Mouse (Mus musculus) MEL (cell line): Measurements from ENCODE around the gene Scrn1.

ENCODE experiments used
- CTCF ChIP-seq, 3 experiments: IDR thresholded peaks in 2 of 3; conservative IDR thresholded peaks in 1 of 3; 2 replicates each; pipeline ENCODE4 v1.5.1; 2011 to 2012; ENCODE audit warnings: low read length in 3 of 3, low read depth in 2 of 3, mild to moderate bottlenecking in 2 of 3, improper control_type of control experiment in 1 of 3, inconsistent platforms in 1 of 3, mixed read lengths in 1 of 3, moderate library complexity in 1 of 3; ENCODE audit not compliant: control insufficient read depth in 1 of 3, insufficient read depth in 1 of 3, poor library complexity in 1 of 3, severe bottlenecking in 1 of 3
- ELF1 ChIP-seq: IDR thresholded peaks from 2 replicates; pipeline ENCODE4 v1.6.1; 2014; ENCODE audit warnings: low read depth, mild to moderate bottlenecking, inconsistent platforms, low read length, improper control_type of control experiment, moderate library complexity
- EP300 ChIP-seq, 2 experiments: IDR thresholded peaks; 2 replicates each; pipeline ENCODE4 v1.6.1; 2011; ENCODE audit warnings: improper control_type of control experiment in 2 of 2, low read length in 2 of 2, low read depth in 1 of 2, mild to moderate bottlenecking in 1 of 2
- ETS1 ChIP-seq: IDR thresholded peaks from 2 replicates; pipeline ENCODE4 v1.6.1; 2012; ENCODE audit warnings: low read depth, mild to moderate bottlenecking, inconsistent platforms, low read length, improper control_type of control experiment, moderate library complexity
- JUND ChIP-seq: IDR thresholded peaks from 2 replicates; pipeline ENCODE4 v1.6.1; 2011; ENCODE audit warnings: low read depth, mild to moderate bottlenecking, improper control_type of control experiment, low read length
- MYB ChIP-seq: IDR thresholded peaks from 2 replicates; pipeline ENCODE4 v1.6.1; 2011; ENCODE audit warnings: mild to moderate bottlenecking, low read depth, low read length, improper control_type of control experiment
- MYC ChIP-seq: IDR thresholded peaks from 2 replicates; pipeline ENCODE4 v1.6.1; 2011; ENCODE audit warnings: low read depth, mild to moderate bottlenecking, low read length, improper control_type of control experiment, moderate library complexity
- NELFE ChIP-seq: IDR thresholded peaks from 2 replicates; pipeline ENCODE4 v1.6.1; 2011; ENCODE audit warnings: low read depth, low read length, improper control_type of control experiment
- POLR2A ChIP-seq, 2 experiments: IDR thresholded peaks; 2 replicates each; pipeline ENCODE4 v1.6.1; 2011 to 2012; ENCODE audit warnings: low read length in 2 of 2, mild to moderate bottlenecking in 2 of 2, control low read depth in 1 of 2, improper control_type of control experiment in 1 of 2, low read depth in 1 of 2, moderate library complexity in 1 of 2; ENCODE audit not compliant: control insufficient read depth in 1 of 2, insufficient read depth in 1 of 2, poor library complexity in 1 of 2
- SMC3 ChIP-seq: IDR thresholded peaks from 2 replicates; pipeline ENCODE4 v1.6.1; 2011; ENCODE audit warnings: low read depth, low read length, improper control_type of control experiment
- USF2 ChIP-seq, 2 experiments: IDR thresholded peaks; 2 replicates each; pipeline ENCODE4 v1.6.1; 2011 to 2012; ENCODE audit warnings: improper control_type of control experiment in 2 of 2, low read length in 2 of 2, borderline replicate concordance in 1 of 2, inconsistent platforms in 1 of 2, low read depth in 1 of 2, mild to moderate bottlenecking in 1 of 2; ENCODE audit not compliant: insufficient read depth in 1 of 2

- TF ChIP-seq USF2 (IDR thresholded peaks at IDR 0.05; ENCODE audit: borderline replicate concordance in 1 of 2, insufficient read depth in 1 of 2, low read depth in 1 of 2, low read length in 2 of 2) = no peak
- TF ChIP-seq MYB = no peak
- no peak for TF ChIP-seq ETS1
- no peak for TF ChIP-seq ELF1
- TF ChIP-seq CTCF (IDR thresholded peaks at IDR 0.05 in 2 of 3, conservative IDR thresholded peaks at IDR 0.05 in 1 of 3; ENCODE audit: control insufficient read depth in 1 of 3, insufficient read depth in 1 of 3, low read depth in 2 of 3, low read length in 3 of 3, poor library complexity in 1 of 3, severe bottlenecking in 1 of 3) = no peak
- no peak for TF ChIP-seq POLR2A (IDR thresholded peaks at IDR 0.05; ENCODE audit: control insufficient read depth in 1 of 2, insufficient read depth in 1 of 2, low read depth in 1 of 2, low read length in 2 of 2, poor library complexity in 1 of 2)
- no peak for TF ChIP-seq MYC
- no peak for TF ChIP-seq SMC3
- no peak for TF ChIP-seq JUND
- TF ChIP-seq EP300 (IDR thresholded peaks at IDR 0.05; ENCODE audit: low read depth in 1 of 2, low read length in 2 of 2) = no peak
- no peak for TF ChIP-seq NELFE
Measured at GRCm38 (mm10) chr6:54553632-54554031, 12.7 kb downstream of the Scrn1 start.
